Mouse (Mus musculus): Measurements from ENCODE around the gene Junb.

Gene Junb

DNA sequence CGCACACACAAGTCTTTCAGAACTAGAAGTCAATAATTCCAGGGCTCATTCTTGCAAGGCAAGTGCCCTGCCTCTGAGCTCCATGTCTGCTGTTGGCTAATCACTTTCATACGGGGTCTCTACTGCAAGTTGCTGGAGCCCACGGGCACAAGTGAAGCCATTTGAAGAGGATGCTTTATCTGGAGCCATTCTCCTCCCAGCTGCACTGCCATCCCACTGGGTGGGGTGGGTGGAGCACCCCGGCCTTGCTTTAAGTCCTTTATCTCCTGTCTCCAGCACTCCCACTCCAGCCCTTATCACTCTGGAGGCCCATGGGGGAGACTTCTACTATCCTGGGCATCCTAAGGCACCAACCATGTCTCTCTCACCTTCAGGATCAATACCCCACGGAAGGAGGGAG, 7.6 kb downstream of the Junb start:
- DNase-seq (ENCODE audit: low spot score) = no peak

GRCm38 (mm10) chr8:84970135-84970790, 8.3 kb downstream of the Junb start:
- no peak for DNase-seq (ENCODE audit: low spot score)

DNA sequence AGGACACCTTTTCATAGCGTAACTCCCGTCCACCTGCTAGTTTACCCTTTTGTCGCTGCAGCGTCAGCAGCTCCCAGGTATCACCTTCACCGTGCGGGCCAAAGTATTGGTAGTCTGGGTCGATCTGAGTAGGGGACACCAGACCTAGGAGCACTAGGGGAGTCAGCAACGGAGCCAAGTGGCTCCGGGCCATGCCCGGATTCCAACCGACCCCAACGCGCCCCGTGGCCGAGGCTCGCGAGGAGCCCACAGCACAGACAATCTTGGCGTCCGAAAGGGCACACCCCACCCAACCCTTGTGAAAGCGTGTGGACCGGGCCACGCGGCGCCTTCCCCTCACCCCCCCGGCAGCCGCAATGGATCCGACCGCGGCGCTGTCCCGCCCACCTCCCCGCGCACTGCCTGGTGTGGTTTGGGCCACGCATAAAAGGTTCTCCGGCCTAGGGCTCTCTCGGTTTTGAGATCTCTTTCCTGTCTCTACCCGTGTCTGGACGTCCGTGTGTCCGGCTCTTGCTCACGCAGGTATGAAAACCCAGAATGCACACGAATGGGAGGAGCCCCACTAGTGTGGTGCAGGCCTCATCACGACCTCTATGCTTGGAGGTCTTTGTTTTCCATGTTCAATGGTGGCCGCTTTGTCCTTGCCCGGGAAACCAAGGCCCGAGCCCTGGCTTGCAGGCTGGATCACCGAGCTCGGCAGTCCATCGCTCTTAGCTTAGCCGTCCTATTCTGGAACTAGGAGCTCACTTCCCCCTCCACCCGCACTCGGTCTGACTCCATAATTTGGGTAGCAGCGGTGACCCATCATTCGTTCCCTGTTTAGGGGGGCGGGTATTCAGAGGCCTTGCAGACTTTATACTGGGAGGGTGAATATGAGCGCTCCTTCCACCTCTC, 9.0 kb downstream of the Junb start, which contains the start of the genes Gm49661, Prdx2 and Rnaseh2a:
Gm49661 (minus strand) TSS at position 193 of the 894 bp plus-strand sequence.
Prdx2 (plus strand) TSS at position 347 of the 894 bp plus-strand sequence.
Rnaseh2a (minus strand) TSS at position 527 of the 894 bp plus-strand sequence.
- DNase-seq (ENCODE audit: low spot score) = peak; percentile 81

DNA sequence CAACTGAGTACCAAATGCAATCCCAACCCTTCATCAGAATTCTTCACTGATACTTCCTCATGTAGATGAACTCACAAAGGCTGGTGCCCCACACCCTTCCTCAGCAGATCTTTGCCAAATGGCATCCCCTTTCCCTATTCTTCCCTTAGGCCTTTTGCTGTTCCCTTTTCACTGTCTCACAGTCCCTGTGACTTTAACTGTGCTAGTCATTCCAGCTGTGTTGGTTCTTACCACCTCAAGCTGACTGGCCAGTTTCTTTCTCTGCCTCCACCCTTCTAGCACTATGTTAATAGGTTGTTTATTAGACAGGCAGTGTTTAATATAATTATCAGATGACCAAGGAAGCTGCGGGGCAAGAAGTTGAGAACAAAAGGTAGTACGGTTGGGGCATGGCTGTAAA, 9.9 kb downstream of the Junb start:
- DNase-seq (ENCODE audit: low spot score) = no peak

DNA sequence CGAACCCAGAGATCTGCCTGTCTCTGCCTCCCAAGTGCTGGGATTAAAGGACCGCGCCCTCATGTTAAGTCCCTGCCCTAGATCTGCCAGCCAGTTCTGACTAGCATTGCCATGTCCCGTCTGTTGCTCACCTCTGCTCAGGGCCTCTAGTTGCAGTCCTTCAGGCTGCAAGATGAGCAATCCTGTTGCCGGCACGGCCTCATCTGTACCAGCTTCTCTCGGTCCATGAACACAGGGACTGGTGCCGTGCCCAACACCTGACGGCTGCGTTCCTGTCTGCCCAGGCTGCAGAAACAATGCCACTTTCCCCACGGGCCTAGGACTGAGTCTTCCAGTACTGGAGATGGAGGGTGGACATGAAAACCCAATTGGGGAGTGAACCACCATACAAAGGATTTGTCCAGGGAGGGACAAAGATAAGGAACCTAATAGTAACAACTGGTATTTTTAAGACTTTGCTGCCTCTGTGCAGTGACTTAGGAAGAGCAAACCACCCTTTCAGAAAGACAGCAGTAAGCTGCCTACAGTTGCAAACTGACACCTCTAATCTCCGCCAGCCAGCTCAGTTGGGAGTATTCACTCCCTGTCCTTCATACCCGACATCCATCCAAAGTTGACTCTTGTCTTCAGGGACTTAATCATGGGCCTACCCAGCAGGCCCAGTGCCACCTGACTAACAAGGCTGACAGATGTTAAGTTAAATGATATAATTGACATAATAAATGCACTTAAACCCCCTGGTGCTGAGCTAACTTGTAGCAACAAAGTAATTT, 10.8 kb downstream of the Junb start:
- no peak for DNase-seq (ENCODE audit: low spot score)

- no peak for DNase-seq (ENCODE audit: low spot score)
Measured at GRCm38 (mm10) chr8:84966603-84967002, 11.9 kb downstream of the Junb start.

GRCm38 (mm10) chr8:84965731-84966291, 12.7 kb downstream of the Junb start:
- peak; percentile 91 for DNase-seq (ENCODE audit: low spot score)

GRCm38 (mm10) chr8:84963952-84964351, 14.6 kb downstream of the Junb start:
- no peak for DNase-seq (ENCODE audit: low spot score)

DNA sequence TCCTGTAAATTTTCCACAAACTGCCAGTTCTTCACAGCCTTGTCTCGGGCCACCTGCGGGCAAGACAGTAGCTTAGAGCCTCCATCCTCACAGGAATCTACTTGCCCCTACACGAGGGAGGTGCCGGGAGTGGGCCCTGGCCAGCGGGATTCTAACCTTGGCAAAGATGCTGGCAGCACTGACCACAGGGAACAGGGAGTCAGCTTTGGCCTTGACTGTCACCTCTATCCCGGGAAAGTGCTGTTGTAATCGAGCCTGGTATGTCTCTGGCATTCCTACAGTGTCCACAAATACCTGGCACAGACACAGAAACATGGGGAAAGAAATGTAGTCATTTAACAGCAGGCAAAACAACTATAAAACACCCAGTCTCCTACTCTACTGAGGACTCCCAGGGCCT, 18.7 kb downstream of the Junb start:
- no peak for DNase-seq (ENCODE audit: low spot score)

GRCm38 (mm10) chr8:84956768-84957167, 21.8 kb downstream of the Junb start:
- no peak for DNase-seq (ENCODE audit: low spot score)

DNA sequence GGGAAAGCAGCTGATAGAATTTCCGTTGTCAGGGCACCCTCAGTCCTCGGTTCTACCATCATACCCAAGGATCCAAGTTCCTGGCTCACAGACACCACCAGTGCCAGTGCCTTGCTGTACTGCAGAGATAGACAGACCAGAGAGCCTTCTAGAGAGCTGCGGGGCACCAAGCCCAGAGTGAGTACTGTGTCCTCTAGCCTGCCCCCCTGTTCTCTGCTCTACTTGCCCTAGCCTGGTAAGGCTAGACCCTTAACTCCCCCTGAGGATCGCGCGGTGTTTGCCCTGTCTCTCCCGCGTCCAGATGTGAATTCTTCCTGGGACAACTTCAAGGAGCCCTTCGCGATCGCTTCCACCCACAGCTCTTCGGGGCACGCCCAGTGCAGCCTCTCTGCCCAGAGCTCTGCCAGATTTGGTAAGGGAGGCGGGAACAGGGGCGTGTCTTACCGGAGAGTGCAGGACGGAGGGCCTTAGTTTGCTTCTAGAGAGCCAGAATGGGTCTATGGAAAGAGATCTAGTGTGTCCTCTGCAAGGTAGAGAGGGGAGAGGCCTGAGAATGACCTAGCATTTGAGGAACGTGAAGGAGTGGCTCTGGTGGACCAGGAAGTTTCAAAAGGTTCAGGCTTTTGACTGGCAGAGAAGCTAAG, 25.8 kb downstream of the Junb start:
- peak; percentile 53 for DNase-seq (ENCODE audit: low spot score)

- DNase-seq (ENCODE audit: low spot score) = no peak
Measured at GRCm38 (mm10) chr8:84949753-84950152, 28.8 kb downstream of the Junb start.

- peak; percentile 53 for DNase-seq (ENCODE audit: low spot score)
Measured at GRCm38 (mm10) chr8:84947241-84947545, 31.3 kb downstream of the Junb start.

- no peak for DNase-seq (ENCODE audit: low spot score)
Measured at GRCm38 (mm10) chr8:84946528-84947240, 31.8 kb downstream of the Junb start, which contains the start of gene Rtbdn. TSS of gene Rtbdn (plus strand) at chr8:84946991.

- no peak for DNase-seq (ENCODE audit: low spot score)
Measured at GRCm38 (mm10) chr8:84945633-84946527, 32.6 kb downstream of the Junb start.

DNA sequence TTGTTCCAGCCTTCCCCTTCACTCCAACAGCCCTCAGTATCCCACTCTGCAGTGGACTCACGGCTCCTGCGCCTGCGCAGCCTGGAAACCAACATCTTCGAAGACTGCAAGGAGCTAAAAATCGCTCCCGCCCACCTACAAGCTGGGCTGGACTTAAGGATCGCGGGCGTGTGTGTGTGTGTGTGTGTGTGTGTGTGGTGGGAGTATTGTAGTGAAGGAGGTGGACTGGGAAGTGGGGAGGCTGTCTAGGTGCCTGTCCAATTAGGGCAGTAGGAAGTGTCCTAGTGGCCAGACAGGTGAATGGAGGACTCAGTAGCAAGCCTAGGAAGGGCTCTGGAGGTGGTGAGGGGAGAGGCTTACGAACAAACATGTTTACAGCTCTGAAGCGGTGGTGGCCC, 33.3 kb downstream of the Junb start:
- no peak for DNase-seq (ENCODE audit: low spot score)

DNA sequence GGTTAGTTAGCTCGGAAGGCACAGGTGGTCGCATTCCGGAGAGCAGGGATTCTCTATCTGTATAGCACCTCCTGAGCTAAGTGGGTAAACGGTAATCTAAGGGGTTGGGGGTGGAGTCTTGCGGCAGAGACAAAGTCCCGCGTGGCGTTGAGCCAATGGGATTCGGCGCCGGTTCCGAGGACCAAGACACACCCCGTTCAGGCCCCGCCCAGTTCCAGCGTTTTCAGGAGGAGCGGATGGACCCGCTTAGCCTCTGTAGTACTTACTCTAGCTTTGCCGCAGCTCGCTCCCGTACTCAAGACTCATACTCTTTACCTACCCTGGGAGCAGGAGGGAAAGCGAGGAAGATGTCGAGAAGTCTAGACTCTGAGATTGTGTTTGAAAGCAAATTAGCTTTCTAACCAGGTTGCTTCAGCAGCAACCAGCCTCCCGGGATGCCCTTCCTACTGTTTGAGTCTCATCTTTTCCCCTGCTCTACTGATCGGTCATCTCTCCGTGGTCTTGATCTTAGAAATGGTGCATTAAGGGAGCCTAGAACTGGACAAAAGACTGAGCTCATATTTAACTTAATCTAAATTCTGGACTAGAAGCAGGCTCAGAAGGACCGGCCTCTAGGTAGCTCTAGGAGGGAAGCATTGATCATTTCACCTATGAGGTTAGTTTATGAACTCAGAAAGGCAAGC, 33.9 kb downstream of the Junb start:
- DNase-seq (ENCODE audit: low spot score) = no peak

DNA sequence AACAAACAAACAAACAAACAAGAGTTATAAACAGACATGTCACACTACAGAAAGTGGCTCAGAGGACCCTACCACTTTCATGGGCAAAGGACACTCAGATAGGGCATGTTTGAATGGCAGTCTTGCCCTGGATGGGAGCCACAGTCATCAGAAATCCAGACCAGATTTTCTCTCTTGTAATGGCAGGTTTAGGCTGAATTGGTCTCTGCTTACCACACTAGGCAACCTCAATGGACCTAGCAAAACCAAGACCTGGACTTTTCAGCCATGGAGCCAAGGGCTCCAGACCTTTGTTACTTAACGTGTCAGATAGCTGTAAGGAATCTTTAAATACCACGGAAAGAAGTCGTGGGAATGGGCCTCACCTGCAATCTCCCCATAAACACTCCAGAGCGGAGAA, 34.8 kb downstream of the Junb start:
- no peak for DNase-seq (ENCODE audit: low spot score)

Data from ovary, postnatal 36 days (tissue).